Mouse (Mus musculus) adrenal gland, adult 2 months (tissue): ENCODE results near the gene Ehhadh. TPM values are rescaled to one million over a fixed set of nuclear protein-coding genes. Genes with fewer than 3 reads are reported as not detected.
"Not testable (repeated sequence)": the region's sequence is repeated elsewhere in the genome, so short reads cannot be mapped to it uniquely, and the experiment has no call there.

ENCODE experiments used
- DNase-seq: peaks from one replicate; pipeline ENCODE4 v3.0.0; 2021
- long read RNA-seq: library from polyadenylated mRNA; stranded (forward); transcript quantifications from one replicate; pipeline ENCODE4 v2.0.0, GENCODE M21; 2021
- polyA plus RNA-seq: library from polyadenylated mRNA; depleted of rRNA; stranded (reverse); fragments of >200 nt; gene quantifications from 2 replicates; pipeline ENCODE4 v1.2.3, GENCODE M21; 2012; rRNA removed
- total RNA-seq, 2 experiments: library from RNA; stranded (reverse); gene quantifications; 2 replicates each; pipeline ENCODE4 v1.2.3; 2021

Ehhadh gene
- 10 to 100 TPM; 30.8 to 80.2 TPM for total RNA-seq
- polyA plus RNA-seq = 5.3 and 7.6 TPM in 2 replicates
- long read RNA-seq, transcript Ehhadh-201 (7 exons, 2,981 nt) = major isoform, 52 of 59 reads
- long read RNA-seq, partial matches to known transcripts = 3 of 59 reads
- long read RNA-seq, other reads (novel, unspliced or antisense) = 4 of 59 reads

- DNase-seq = peak; percentile 92
These were observed at the start of gene Ehhadh for GRCm38 (mm10) chr16:21787516-21788353. Ehhadh (minus strand) TSS chr16:21787807.

GRCm38 (mm10) chr16:21836311-21837072 lies 48.9 kb upstream of the Ehhadh start:
- DNase-seq = no peak

- DNase-seq = no peak
These were observed 48.0 kb upstream of the Ehhadh start for GRCm38 (mm10) chr16:21835584-21835931.

GRCm38 (mm10) chr16:21834866-21835583 lies 47.4 kb upstream of the Ehhadh start:
- DNase-seq = no peak

GRCm38 (mm10) chr16:21833970-21834369 lies 46.4 kb upstream of the Ehhadh start:
- no peak for DNase-seq

- no peak for DNase-seq
These were observed 45.9 kb upstream of the Ehhadh start for GRCm38 (mm10) chr16:21833469-21833868.

GRCm38 (mm10) chr16:21831764-21832163 lies 44.2 kb upstream of the Ehhadh start:
- no peak for DNase-seq

GRCm38 (mm10) chr16:21830784-21831183 lies 43.2 kb upstream of the Ehhadh start:
- DNase-seq = no peak

- DNase-seq = no peak
These were observed 42.1 kb upstream of the Ehhadh start for GRCm38 (mm10) chr16:21829711-21830110.

GRCm38 (mm10) chr16:21827581-21827980 lies 40.0 kb upstream of the Ehhadh start:
- DNase-seq = no peak

- no peak for DNase-seq
These were observed 39.5 kb upstream of the Ehhadh start for GRCm38 (mm10) chr16:21827153-21827552.

- peak; percentile 17 for DNase-seq
These were observed 38.0 kb upstream of the Ehhadh start for GRCm38 (mm10) chr16:21825612-21826031.

GRCm38 (mm10) chr16:21818629-21819028 lies 31.0 kb upstream of the Ehhadh start:
- peak; percentile 65 for DNase-seq

- DNase-seq = peak; percentile 77
These were observed 30.5 kb upstream of the Ehhadh start for GRCm38 (mm10) chr16:21818132-21818531.

GRCm38 (mm10) chr16:21815669-21816010 lies 28.0 kb upstream of the Ehhadh start:
- no peak for DNase-seq

GRCm38 (mm10) chr16:21814861-21815668 lies 27.5 kb upstream of the Ehhadh start:
- peak; percentile 50 for DNase-seq

GRCm38 (mm10) chr16:21813164-21813834 lies 25.7 kb upstream of the Ehhadh start:
- DNase-seq = no peak

- not testable (repeated sequence) for DNase-seq
These were observed 20.2 kb upstream of the Ehhadh start for GRCm38 (mm10) chr16:21807786-21808185.

- no peak for DNase-seq
These were observed 19.3 kb upstream of the Ehhadh start for GRCm38 (mm10) chr16:21806892-21807291.

GRCm38 (mm10) chr16:21804258-21804657 lies 16.7 kb upstream of the Ehhadh start:
- DNase-seq = no peak

- no peak for DNase-seq
These were observed 7.5 kb upstream of the Ehhadh start for GRCm38 (mm10) chr16:21795071-21795470.
